In genomic region chr19:55579310-55579709, GRCm38 (mm10) we compare ENCODE assay signal across 19 mouse cellular contexts.
A peak's percentile ranks its signal among the peaks of the same experiment; 100 is the strongest.
DNase-seq lines count a peak whose midpoint lies in the region; ATAC-seq and TF ChIP-seq lines count a peak whose summit lies in the region.
"Had no signal": no experiment of that assay in that cellular context is flagged by ENCODE, and none has a peak within 500 bp of the region (broad histone marks: within the 10 kb centered on the region; RNA-seq: fewer than 3 reads in every experiment).

No protein-coding gene starts in this region.

- no peak overlapping the region for H3K4me2 ChIP-seq in intestine, postnatal 0 days (replicated peaks; ENCODE audit: low read depth)
- no peak overlapping the region for H3K4me2 ChIP-seq in intestine, embryonic 16.5 days (ENCODE audit: low read depth, low read length)
- no peak overlapping the region for H3K4me2 ChIP-seq in kidney, embryonic 14.5 days (replicated peaks; ENCODE audit: low read depth, low read length)
- H3K4me2 ChIP-seq: embryonic facial prominence, embryonic 12.5 days; forebrain, embryonic 12.5 days; heart, embryonic 11.5 days; heart, embryonic 15.5 days had no signal

- H3K9ac ChIP-seq in intestine, postnatal 0 days (ENCODE audit: low read depth, low read length) = no peak overlapping the region
- H3K9ac ChIP-seq in intestine, embryonic 16.5 days (ENCODE audit: low read depth, low read length) = no peak overlapping the region
- H3K9ac ChIP-seq in kidney, embryonic 14.5 days (ENCODE audit: low read depth, low read length) = no peak overlapping the region
- H3K9ac ChIP-seq: embryonic facial prominence, embryonic 12.5 days; forebrain, embryonic 12.5 days; forebrain, postnatal 0 days; heart, embryonic 15.5 days had no signal

- ATAC-seq in intestine, postnatal 0 days = 0 out of 2 replicates have a peak, but pooled peaks have one; percentile 31
- no peak for ATAC-seq in intestine, embryonic 16.5 days
- no peak for ATAC-seq in kidney, embryonic 14.5 days (ENCODE audit: low FRiP score, low TSS enrichment)

- intact Hi-C loops in heart, postnatal 10 days (cut with DNase I) = no loop called here

- H3K27me3 ChIP-seq in intestine, postnatal 0 days (replicated peaks; ENCODE audit: control insufficient read depth, insufficient read depth, low read length) = no peaks in the 10 kb centered on the region
- no peaks in the 10 kb centered on the region for H3K27me3 ChIP-seq in intestine, embryonic 16.5 days (replicated peaks; ENCODE audit: control insufficient read depth, insufficient read depth, low read length)
- H3K27me3 ChIP-seq in kidney, embryonic 14.5 days (ENCODE audit: control insufficient read depth, insufficient read depth, low read length) = no peaks in the 10 kb centered on the region
- H3K27me3 ChIP-seq: embryonic facial prominence, embryonic 12.5 days; heart, embryonic 15.5 days had no signal

- DNase-seq in kidney, adult 9 months = peak; percentile 54
- DNase-seq in adipocyte (ENCODE audit: low spot score) = peak; percentile 41
- peak; percentile 54 for DNase-seq in yolk sac, embryonic 10.5 days (ENCODE audit: low spot score)
- DNase-seq in heart, postnatal 10 days = no peak
- DNase-seq: adrenal gland, postnatal 14 days; cerebellum, adult 11-12 months; cerebellum, adult 9-10 months; cerebellum, postnatal 25 days; gastrocnemius, postnatal 14 days; heart, adult 2 months had no signal

- H3K4me3 ChIP-seq in intestine, postnatal 0 days (ENCODE audit: low read depth, low read length) = no peak overlapping the region
- H3K4me3 ChIP-seq in intestine, embryonic 16.5 days (ENCODE audit: low read length) = no peak overlapping the region
- no peak overlapping the region for H3K4me3 ChIP-seq in kidney, embryonic 14.5 days (ENCODE audit: low read length)
- H3K4me3 ChIP-seq: embryonic facial prominence, embryonic 12.5 days; forebrain, embryonic 12.5 days; heart, adult 2 months; heart, embryonic 15.5 days; hindbrain, embryonic 10.5 days had no signal

- no peak overlapping the region for H3K27ac ChIP-seq in intestine, postnatal 0 days (ENCODE audit: low read depth, low read length)
- no peak overlapping the region for H3K27ac ChIP-seq in intestine, embryonic 16.5 days (ENCODE audit: low read length)
- H3K27ac ChIP-seq in kidney, embryonic 14.5 days (ENCODE audit: low read depth, low read length) = no peak overlapping the region
- H3K27ac ChIP-seq: heart, adult 2 months; heart, embryonic 15.5 days; hindbrain, embryonic 10.5 days had no signal

- no peak for TF ChIP-seq CTCF in intestine, postnatal 0 days (IDR thresholded peaks at IDR 0.05; ENCODE audit: low read depth)

- H3K4me1 ChIP-seq in intestine, postnatal 0 days (replicated peaks; ENCODE audit: control insufficient read depth, insufficient read depth, low read length) = peaks cover 3% of the 10 kb centered on the region; the same call in 1 of the 2 replicates
- H3K4me1 ChIP-seq in intestine, embryonic 16.5 days (ENCODE audit: control insufficient read depth, insufficient read depth, low read length) = peaks cover 19% of the 10 kb centered on the region
- H3K4me1 ChIP-seq in kidney, embryonic 14.5 days (ENCODE audit: control insufficient read depth, insufficient read depth, low read length) = peaks cover 10% of the 10 kb centered on the region

- WGBS in intestine, postnatal 0 days = 68% methylated on average over 4 of the region's 4 CpGs
- WGBS in intestine, embryonic 16.5 days = 76% methylated on average over 4 of the region's 4 CpGs
- WGBS in kidney, embryonic 14.5 days = 89% methylated on average over 4 of the region's 4 CpGs

- no peaks in the 10 kb centered on the region for H3K9me3 ChIP-seq in intestine, postnatal 0 days (ENCODE audit: control insufficient read depth)
- no peaks in the 10 kb centered on the region for H3K9me3 ChIP-seq in intestine, embryonic 16.5 days (ENCODE audit: control insufficient read depth, low read length)
- H3K9me3 ChIP-seq in kidney, embryonic 14.5 days (ENCODE audit: control insufficient read depth, low read length) = no peaks in the 10 kb centered on the region
- H3K9me3 ChIP-seq: embryonic facial prominence, embryonic 12.5 days; forebrain, embryonic 12.5 days; heart, embryonic 15.5 days; hindbrain, embryonic 10.5 days had no signal

- H3K36me3 ChIP-seq in intestine, postnatal 0 days (ENCODE audit: control insufficient read depth, insufficient read depth) = no peaks in the 10 kb centered on the region; the same call in 1 of the 2 replicates
- H3K36me3 ChIP-seq in intestine, embryonic 16.5 days (ENCODE audit: control insufficient read depth, insufficient read depth, low read length) = no peaks in the 10 kb centered on the region
- no peaks in the 10 kb centered on the region for H3K36me3 ChIP-seq in kidney, embryonic 14.5 days (ENCODE audit: control insufficient read depth, insufficient read depth, low read length)
- H3K36me3 ChIP-seq: embryonic facial prominence, embryonic 12.5 days; forebrain, embryonic 12.5 days; heart, embryonic 15.5 days; hindbrain, embryonic 10.5 days had no signal

Comparison
In these comparisons a context has a peak if more than half of its experiments do, and no peak if none do; other contexts are left out.
1. DNase-seq: peak in kidney, adult 9 months (single experiment), adipocyte (single experiment) and yolk sac, embryonic 10.5 days (single experiment); none in heart, postnatal 10 days (0 of 2).